Mouse (Mus musculus): ENCODE measurements around the gene Prss29.

Prss29 gene

GRCm38 (mm10) chr17:25318354-25318753 lies at the start of gene Prss29:
Gene Prss29, plus strand, starts transcription at chr17:25318654.
- in situ Hi-C loops (cut with MboI, MseI), result no loop called here

- in situ Hi-C loops (cut with MboI, MseI), result loop anchor here (5.0 kb wide), 2 partner anchors 49 to 159 kb away; no protein-coding TSS in a partner anchor
Observed at GRCm38 (mm10) chr17:25270795-25271335, 47.6 kb upstream of the Prss29 start.

GRCm38 (mm10) chr17:25272326-25272725 lies 46.1 kb upstream of the Prss29 start:
- in situ Hi-C loops (cut with MboI, MseI), result loop anchor here (5.0 kb wide), 2 partner anchors 50 to 160 kb away; no protein-coding TSS in a partner anchor

- in situ Hi-C loops (cut with MboI, MseI), result loop anchor here (5.0 kb wide), 2 partner anchors 51 to 161 kb away; no protein-coding TSS in a partner anchor
Observed at GRCm38 (mm10) chr17:25272951-25273705, 45.3 kb upstream of the Prss29 start.

GRCm38 (mm10) chr17:25273706-25274501 lies 44.5 kb upstream of the Prss29 start:
- in situ Hi-C loops (cut with MboI, MseI), result loop anchor here (5.0 kb wide), 2 partner anchors 52 to 162 kb away; no protein-coding TSS in a partner anchor

GRCm38 (mm10) chr17:25274571-25275346 lies 43.7 kb upstream of the Prss29 start, which contains the start of gene Ube2i:
Gene Ube2i, minus strand, starts transcription at chr17:25274622.
- in situ Hi-C loops (cut with MboI, MseI), result loop anchor here (5.0 kb wide), 3 partner anchors 52 to 162 kb away; partner anchors contain the start of gene BC003965

GRCm38 (mm10) chr17:25275833-25276232 lies 42.6 kb upstream of the Prss29 start:
- in situ Hi-C loops (cut with MboI, MseI), result loop anchor here (5.0 kb wide), 1 partner anchor 94 kb away; the partner anchor contains the start of gene BC003965

GRCm38 (mm10) chr17:25282133-25282532 lies 36.3 kb upstream of the Prss29 start:
- in situ Hi-C loops (cut with MboI, MseI), result no loop called here

- in situ Hi-C loops (cut with MboI, MseI), result no loop called here
Observed at GRCm38 (mm10) chr17:25285033-25285432, 33.4 kb upstream of the Prss29 start.

GRCm38 (mm10) chr17:25288842-25289241 lies 29.6 kb upstream of the Prss29 start:
- in situ Hi-C loops (cut with MboI, MseI), result no loop called here

GRCm38 (mm10) chr17:25290411-25290810 lies 28.0 kb upstream of the Prss29 start:
- in situ Hi-C loops (cut with MboI, MseI), result no loop called here

GRCm38 (mm10) chr17:25293495-25293894 lies 25.0 kb upstream of the Prss29 start:
- in situ Hi-C loops (cut with MboI, MseI), result no loop called here

- in situ Hi-C loops (cut with MboI, MseI), result no loop called here
Observed at GRCm38 (mm10) chr17:25294111-25294510, 24.3 kb upstream of the Prss29 start.

- in situ Hi-C loops (cut with MboI, MseI), result no loop called here
Observed at GRCm38 (mm10) chr17:25298094-25298493, 20.4 kb upstream of the Prss29 start, which contains the start of gene Prss34. Gene Prss34, plus strand, starts transcription at chr17:25298394.

- in situ Hi-C loops (cut with MboI, MseI), result no loop called here
Observed at GRCm38 (mm10) chr17:25308346-25308745, 10.1 kb upstream of the Prss29 start, which contains the start of gene Prss28. Gene Prss28, plus strand, starts transcription at chr17:25308646.

GRCm38 (mm10) chr17:25320819-25321218 lies 2.4 kb downstream of the Prss29 start:
- in situ Hi-C loops (cut with MboI, MseI), result no loop called here

- in situ Hi-C loops (cut with MboI, MseI), result no loop called here
Observed at GRCm38 (mm10) chr17:25322930-25323329, 4.5 kb downstream of the Prss29 start.

GRCm38 (mm10) chr17:25332321-25332720 lies 13.9 kb downstream of the Prss29 start:
- in situ Hi-C loops (cut with MboI, MseI), result loop anchor here (25.0 kb wide), 1 partner anchor 980 kb away; no protein-coding TSS in a partner anchor

GRCm38 (mm10) chr17:25333943-25334342 lies 15.5 kb downstream of the Prss29 start:
- in situ Hi-C loops (cut with MboI, MseI), result loop anchor here (25.0 kb wide), 1 partner anchor 978 kb away; no protein-coding TSS in a partner anchor

GRCm38 (mm10) chr17:25338218-25338617 lies 19.8 kb downstream of the Prss29 start:
- in situ Hi-C loops (cut with MboI, MseI), result loop anchor here (25.0 kb wide), 1 partner anchor 974 kb away; no protein-coding TSS in a partner anchor

- in situ Hi-C loops (cut with MboI, MseI), result loop anchor here (25.0 kb wide), 1 partner anchor 972 kb away; no protein-coding TSS in a partner anchor
Observed at GRCm38 (mm10) chr17:25340003-25340402, 21.5 kb downstream of the Prss29 start.

All from T-helper 1 cell (primary cell).